Mouse (Mus musculus) lung, embryonic 14.5 days (tissue): Measurements from ENCODE around the gene Tenm3. TPM values are rescaled to one million over a fixed set of nuclear protein-coding genes. Genes with fewer than 3 reads are reported as not detected.

ENCODE experiments used
- ATAC-seq: fragments of 200-750 bp; cut with Nextera tagmentation; 2 replicates; pipeline ENCODE4 v1.8.0; 2017; ENCODE audit warnings: mild to moderate bottlenecking, moderate TSS enrichment, moderate library complexity; ENCODE audit not compliant: insufficient read depth
- DNase-seq: peaks from one replicate; pipeline ENCODE4 v3.0.0-alpha.2; 2015
- H3K27ac ChIP-seq: fragments of 300-500 bp; sonication (generic); 2 replicates; pipeline ENCODE4 v1.5.1; 2014; ENCODE audit warnings: low read depth, mild to moderate bottlenecking, moderate library complexity
- H3K27me3 ChIP-seq: fragments of 300-500 bp; sonication (generic); 2 replicates; pipeline ENCODE4 v1.6.1; 2014; ENCODE audit warnings: low read length, control low read depth; ENCODE audit not compliant: insufficient read depth
- H3K36me3 ChIP-seq: fragments of 300-500 bp; sonication (generic); 2 replicates; pipeline ENCODE4 v1.6.1; 2014; ENCODE audit warnings: control low read depth; ENCODE audit not compliant: insufficient read depth
- H3K4me1 ChIP-seq: fragments of 300-500 bp; sonication (generic); 2 replicates; pipeline ENCODE4 v1.6.1; 2014; ENCODE audit warnings: antibody characterized with exemption, control low read depth; ENCODE audit not compliant: insufficient read depth
- H3K4me2 ChIP-seq: fragments of 300-500 bp; sonication (generic); 2 replicates; pipeline ENCODE4 v1.6.1; 2014; ENCODE audit warnings: mild to moderate bottlenecking
- H3K4me3 ChIP-seq: fragments of 300-500 bp; sonication (generic); 2 replicates; pipeline ENCODE4 v1.5.1; 2014; ENCODE audit warnings: low read depth, low read length
- H3K9ac ChIP-seq: fragments of 300-500 bp; sonication (generic); 2 replicates; pipeline ENCODE4 v1.6.1; 2014
- H3K9me3 ChIP-seq: fragments of 300-500 bp; sonication (generic); 2 replicates; pipeline ENCODE4 v1.6.1; 2016; ENCODE audit warnings: low read depth, low read length, control low read depth
- CTCF ChIP-seq: IDR thresholded peaks from 2 replicates; pipeline ENCODE4 v1.5.1; 2016; ENCODE audit warnings: antibody characterized with exemption, low read depth
- WGBS: fragments of 180-500 bp; shearing (Covaris S2); extraction: QIAGEN DNeasy Blood & Tissue Kit; methylation state at CpG from one replicate; pipeline ENCODE4 v1.1.7; 2014; 5-methylcytosine and 5-hydroxymethylcytosine counted together
- polyA plus RNA-seq: library from polyadenylated mRNA; unstranded; fragments of >200 nt; fragmentation: Nextera tagmentation; extraction: Ambion mirVana; gene quantifications from 2 replicates; pipeline ENCODE4 v1.2.1, GENCODE M21; 2014

The Tenm3 gene
- polyA plus RNA-seq, 1 experiment from 2014 or later = 9.8 TPM

- 93% methylated on average over 6 of the region's 6 CpGs for WGBS
- DNase-seq (no peak), ATAC-seq (no peak)
- no peaks in the 10 kb centered on the region for H3K9me3 ChIP-seq
- H3K27me3 ChIP-seq = no peaks in the 10 kb centered on the region
- H3K36me3 ChIP-seq = no peaks in the 10 kb centered on the region
- H3K9ac ChIP-seq = no peak overlapping the region
- no peak for TF ChIP-seq CTCF
- H3K4me2 ChIP-seq = no peak overlapping the region
- H3K27ac ChIP-seq = no peak overlapping the region
- no peak overlapping the region for H3K4me3 ChIP-seq
- no peaks in the 10 kb centered on the region; the same call in 1 of the 2 replicates for H3K4me1 ChIP-seq
Measured at GRCm38 (mm10) chr8:48728006-48728405, 115.7 kb downstream of the Tenm3 start.

GRCm38 (mm10) chr8:48722744-48723143, 121.0 kb downstream of the Tenm3 start:
- no peak overlapping the region for H3K9ac ChIP-seq
- no peaks in the 10 kb centered on the region for H3K36me3 ChIP-seq
- H3K9me3 ChIP-seq = no peaks in the 10 kb centered on the region
- ATAC-seq (no peak), DNase-seq (no peak)
- no peak overlapping the region for H3K27ac ChIP-seq
- WGBS = 48% methylated on average over 14 of the region's 14 CpGs
- no peaks in the 10 kb centered on the region for H3K27me3 ChIP-seq
- H3K4me3 ChIP-seq = no peak overlapping the region
- H3K4me2 ChIP-seq = no peak overlapping the region
- H3K4me1 ChIP-seq = no peaks in the 10 kb centered on the region; the same call in 1 of the 2 replicates
- TF ChIP-seq CTCF = no peak

DNA sequence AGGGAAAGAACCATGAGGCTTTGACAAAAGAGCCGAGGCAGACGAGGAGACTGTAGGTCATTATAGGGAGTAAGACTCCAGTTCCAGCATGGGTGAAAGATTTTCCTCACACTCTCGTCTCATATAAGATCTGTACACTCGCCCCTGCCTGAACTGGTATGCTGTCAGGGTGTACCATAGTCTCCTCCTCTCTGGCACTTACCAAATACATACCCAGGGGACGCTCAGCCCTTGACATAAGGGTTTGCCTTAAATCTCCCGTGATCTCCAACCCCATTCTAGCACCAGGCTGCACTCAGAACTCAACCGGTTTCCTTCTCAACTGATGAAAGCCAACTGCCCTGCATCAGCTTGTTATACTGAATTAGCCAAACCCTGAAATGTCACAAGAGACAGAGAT, 121.4 kb downstream of the Tenm3 start:
- WGBS = 78% methylated on average over 7 of the region's 7 CpGs
- Histone ChIP-seq H3K4me1 (no peaks in the 10 kb centered on the region), H3K27ac (no peak overlapping the region), H3K9me3 (no peaks in the 10 kb centered on the region), H3K4me2 (no peak overlapping the region), H3K4me3 (no peak overlapping the region), H3K9ac (no peak overlapping the region), H3K27me3 (no peaks in the 10 kb centered on the region), H3K36me3 (no peaks in the 10 kb centered on the region)
- no peak for TF ChIP-seq CTCF
- DNase-seq = no peak
- no peak for ATAC-seq

GRCm38 (mm10) chr8:48721376-48721775, 122.4 kb downstream of the Tenm3 start:
- no peaks in the 10 kb centered on the region for H3K27me3 ChIP-seq
- H3K4me2 ChIP-seq = no peak overlapping the region
- H3K27ac ChIP-seq = no peak overlapping the region
- no peaks in the 10 kb centered on the region for H3K4me1 ChIP-seq
- H3K9ac ChIP-seq = no peak overlapping the region
- WGBS = 92% methylated on average over 12 of the region's 12 CpGs
- TF ChIP-seq CTCF = no peak
- no peak for ATAC-seq
- H3K36me3 ChIP-seq = no peaks in the 10 kb centered on the region
- H3K9me3 ChIP-seq = no peaks in the 10 kb centered on the region
- H3K4me3 ChIP-seq = no peak overlapping the region
- no peak for DNase-seq

DNA sequence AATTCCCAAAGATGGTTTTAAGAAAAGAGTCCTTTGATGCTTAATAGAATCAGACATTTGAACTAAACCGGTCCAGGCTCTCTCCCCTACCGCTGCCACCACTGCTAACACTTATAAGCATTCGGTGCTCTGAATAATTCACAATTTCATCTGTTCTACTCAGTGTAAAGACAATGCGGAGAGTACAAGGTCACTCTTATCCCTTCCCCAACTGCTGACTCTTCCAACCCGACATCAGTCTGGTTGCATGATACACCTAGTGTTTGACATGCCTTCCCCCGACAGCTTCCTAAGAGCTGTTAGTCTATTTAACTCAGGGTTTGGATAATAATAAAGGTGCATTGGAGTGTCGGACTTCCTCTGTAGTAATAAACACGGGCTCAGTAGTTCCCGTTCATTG, 128.1 kb downstream of the Tenm3 start:
- H3K27ac ChIP-seq = no peak overlapping the region
- WGBS = 61% methylated on average over 9 of the region's 9 CpGs
- no peak overlapping the region for H3K4me3 ChIP-seq
- H3K4me1 ChIP-seq = no peaks in the 10 kb centered on the region
- H3K27me3 ChIP-seq = no peaks in the 10 kb centered on the region
- DNase-seq (no peak), ATAC-seq (no peak)
- no peak overlapping the region for H3K4me2 ChIP-seq
- H3K9ac ChIP-seq = no peak overlapping the region
- H3K36me3 ChIP-seq = no peaks in the 10 kb centered on the region
- TF ChIP-seq CTCF = no peak
- no peaks in the 10 kb centered on the region for H3K9me3 ChIP-seq

DNA sequence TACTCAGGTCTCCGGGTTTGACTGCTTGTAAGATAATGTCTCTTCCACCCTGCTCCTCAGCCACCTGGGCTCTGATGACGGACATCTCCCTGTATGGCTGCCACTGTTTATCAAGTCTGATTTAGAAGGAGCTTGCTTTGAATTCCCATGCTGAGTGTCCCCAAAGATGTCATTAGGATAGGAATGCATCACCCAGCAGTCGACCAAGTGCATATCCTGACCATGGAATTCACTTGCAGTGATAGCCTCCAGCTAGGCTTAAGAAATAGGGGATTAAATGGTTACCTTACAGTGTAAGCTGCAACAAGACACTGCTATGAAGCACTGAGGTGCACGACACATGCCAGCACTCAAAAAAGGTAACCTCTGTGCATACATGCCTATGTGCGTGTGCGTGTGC, 137.1 kb downstream of the Tenm3 start:
- DNase-seq (no peak), ATAC-seq (no peak)
- 83% methylated on average over 6 of the region's 6 CpGs for WGBS
- H3K4me3 ChIP-seq = no peak overlapping the region
- no peaks in the 10 kb centered on the region for H3K27me3 ChIP-seq
- 0 out of 2 replicates have a peak, but pooled peaks cover 4% of the 10 kb centered on the region for H3K4me1 ChIP-seq
- H3K27ac ChIP-seq = no peak overlapping the region
- H3K36me3 ChIP-seq = no peaks in the 10 kb centered on the region
- no peak overlapping the region for H3K9ac ChIP-seq
- H3K9me3 ChIP-seq = no peaks in the 10 kb centered on the region
- TF ChIP-seq CTCF = no peak
- H3K4me2 ChIP-seq = no peak overlapping the region

DNA sequence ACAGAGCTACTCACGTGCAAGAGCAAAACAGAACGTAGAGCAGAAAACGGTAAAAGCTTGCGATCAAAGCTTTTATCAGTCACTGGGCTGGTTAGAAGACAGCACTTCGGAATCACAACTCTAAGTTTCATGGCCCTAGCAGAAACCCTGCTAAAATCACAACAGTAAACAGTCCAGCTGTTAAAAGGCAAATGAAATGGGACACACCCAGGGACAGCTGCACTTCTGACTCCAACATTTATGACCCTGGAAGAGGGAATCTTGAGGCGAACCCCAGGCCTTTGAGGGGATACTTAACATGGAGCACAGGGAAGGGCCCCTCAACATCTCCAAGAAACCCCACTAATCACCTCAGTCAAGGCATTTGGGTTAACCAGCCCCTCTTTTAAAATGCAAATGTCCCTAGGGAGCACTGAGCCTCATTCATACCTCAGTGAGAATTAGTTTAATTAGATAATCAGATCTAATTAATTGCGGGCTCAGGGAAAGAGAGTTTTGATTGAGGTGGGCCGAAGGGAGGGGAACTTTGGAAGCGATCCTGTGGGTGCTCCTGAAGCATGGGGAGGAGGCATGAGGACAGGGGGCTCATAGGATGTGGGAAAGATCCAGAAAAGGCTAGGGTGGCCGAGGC, 138.8 kb downstream of the Tenm3 start:
- Histone ChIP-seq H3K4me3 (no peak overlapping the region), H3K27ac (peak overlapping the region; percentile 28; the same call in 1 of the 2 replicates), H3K4me2 (no peak overlapping the region), H3K4me1 (0 out of 2 replicates have a peak, but pooled peaks cover 4% of the 10 kb centered on the region), H3K36me3 (no peaks in the 10 kb centered on the region), H3K9ac (no peak overlapping the region), H3K27me3 (no peaks in the 10 kb centered on the region), H3K9me3 (no peaks in the 10 kb centered on the region)
- TF ChIP-seq CTCF = no peak
- ATAC-seq = peak; percentile 16; the same call in 1 of the 2 replicates
- 74% methylated on average over 10 of the region's 10 CpGs for WGBS
- DNase-seq = no peak
